Mouse (Mus musculus) hindbrain, embryonic 16.5 days (tissue): ENCODE results near the gene Map2k5. TPM values are rescaled to one million over a fixed set of nuclear protein-coding genes. Genes with fewer than 3 reads are reported as not detected.

Experiments
- ATAC-seq: fragments of 200-750 bp; cut with Nextera tagmentation; 2 replicates; pipeline ENCODE4 v1.8.0; 2017; ENCODE audit warnings: moderate TSS enrichment, moderate library complexity
- H3K27ac ChIP-seq: fragments of 300-500 bp; sonication (generic); 2 replicates; pipeline ENCODE4 v1.5.1; 2014; ENCODE audit warnings: low read depth, mild to moderate bottlenecking, control low read depth, low read length, moderate library complexity
- H3K27me3 ChIP-seq: fragments of 300-500 bp; sonication (generic); replicated peaks from 2 replicates; pipeline ENCODE4 v1.6.1; 2014; ENCODE audit warnings: low read length; ENCODE audit not compliant: control insufficient read depth, insufficient read depth
- H3K36me3 ChIP-seq: fragments of 300-500 bp; sonication (generic); 2 replicates; pipeline ENCODE4 v1.6.1; 2014; ENCODE audit warnings: mild to moderate bottlenecking, low read length, moderate library complexity, mixed read lengths; ENCODE audit not compliant: control insufficient read depth, insufficient read depth
- H3K4me1 ChIP-seq: fragments of 300-500 bp; sonication (generic); 2 replicates; pipeline ENCODE4 v1.6.1; 2014; ENCODE audit warnings: low read depth, low read length; ENCODE audit not compliant: control insufficient read depth, insufficient read depth
- H3K4me2 ChIP-seq: fragments of 300-500 bp; sonication (generic); 2 replicates; pipeline ENCODE4 v1.6.1; 2014; ENCODE audit warnings: mild to moderate bottlenecking, low read length, control low read depth, moderate library complexity
- H3K4me3 ChIP-seq: fragments of 300-500 bp; sonication (generic); 2 replicates; pipeline ENCODE4 v1.5.1; 2014; ENCODE audit warnings: mild to moderate bottlenecking, low read length, control low read depth, moderate library complexity
- H3K9ac ChIP-seq: fragments of 300-500 bp; sonication (generic); 2 replicates; pipeline ENCODE4 v1.6.1; 2014; ENCODE audit warnings: low read depth, mild to moderate bottlenecking, control low read depth, low read length, moderate library complexity
- H3K9me3 ChIP-seq: fragments of 300-500 bp; sonication (generic); 2 replicates; pipeline ENCODE4 v1.6.1; 2014; ENCODE audit warnings: mild to moderate bottlenecking, low read length, moderate library complexity; ENCODE audit not compliant: control insufficient read depth
- WGBS: fragments of 180-500 bp; shearing (Covaris S2); extraction: QIAGEN DNeasy Blood & Tissue Kit; methylation state at CpG from one replicate; pipeline ENCODE4 v1.1.7; 2014; 5-methylcytosine and 5-hydroxymethylcytosine counted together
- polyA plus RNA-seq: library from polyadenylated mRNA; unstranded; fragments of >200 nt; fragmentation: Nextera tagmentation; extraction: Ambion mirVana; gene quantifications from 2 replicates; pipeline ENCODE4 v1.2.1, GENCODE M21; 2015

Map2k5 gene
- polyA plus RNA-seq, 1 experiment from 2014 or later = 31.2 TPM

GRCm38 (mm10) chr9:63195523-63195922, 182.2 kb downstream of the Map2k5 start:
- 50% methylated on average over 4 of the region's 4 CpGs for WGBS
- Histone ChIP-seq H3K9ac (no peak overlapping the region), H3K27ac (no peak overlapping the region), H3K27me3 (no peaks in the 10 kb centered on the region), H3K4me1 (peaks cover 15% of the 10 kb centered on the region), H3K4me3 (no peak overlapping the region), H3K36me3 (no peaks in the 10 kb centered on the region), H3K4me2 (no peak overlapping the region), H3K9me3 (no peaks in the 10 kb centered on the region)
- no peak for ATAC-seq

DNA sequence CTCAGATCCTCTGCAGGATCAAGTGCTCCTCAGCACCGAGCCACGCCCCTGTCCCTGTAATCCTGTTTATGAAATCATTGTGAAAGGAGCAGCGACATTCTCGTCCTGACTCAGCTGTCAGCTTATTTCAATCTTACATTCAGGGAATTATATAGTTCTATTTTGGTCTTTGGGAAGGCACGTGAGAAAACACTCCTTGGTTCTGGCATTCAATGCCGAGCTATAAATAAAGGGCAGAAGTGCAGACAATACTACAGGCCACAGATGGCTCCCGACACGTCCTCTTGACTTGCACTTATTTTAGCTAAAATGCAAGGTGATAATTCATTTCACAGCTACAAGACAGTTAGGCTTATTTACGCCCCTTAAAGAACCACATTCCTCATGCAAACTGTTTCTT, 182.9 kb downstream of the Map2k5 start:
- Histone ChIP-seq H3K4me2 (no peak overlapping the region), H3K9ac (no peak overlapping the region), H3K4me1 (peaks cover 15% of the 10 kb centered on the region), H3K9me3 (no peaks in the 10 kb centered on the region), H3K27ac (no peak overlapping the region), H3K27me3 (no peaks in the 10 kb centered on the region), H3K4me3 (no peak overlapping the region), H3K36me3 (no peaks in the 10 kb centered on the region)
- 70% methylated on average over 9 of the region's 9 CpGs for WGBS
- ATAC-seq = no peak

DNA sequence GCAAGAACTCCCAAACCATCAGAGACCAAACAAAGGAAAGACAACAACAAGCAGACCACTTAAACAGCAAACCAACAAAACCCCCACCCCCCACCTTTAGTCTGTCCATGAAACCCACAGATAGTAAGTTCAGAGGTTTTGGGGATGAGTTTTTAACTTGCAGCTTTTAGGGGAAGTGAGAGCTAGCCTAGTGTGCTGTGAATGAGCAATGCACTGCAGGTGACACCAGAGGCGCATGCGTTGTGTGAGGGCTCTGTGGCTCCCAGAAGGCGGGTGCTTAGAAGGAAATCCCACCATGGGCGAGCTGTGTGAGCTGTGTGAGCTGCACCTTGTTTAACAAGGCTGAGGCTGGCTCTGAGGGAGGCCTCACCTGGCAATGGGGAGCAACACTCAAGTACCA, 184.9 kb downstream of the Map2k5 start:
- WGBS = 68% methylated on average over 4 of the region's 4 CpGs
- H3K27ac ChIP-seq = no peak overlapping the region; the same call in 1 of the 2 replicates
- no peak for ATAC-seq
- peaks cover 11% of the 10 kb centered on the region for H3K4me1 ChIP-seq
- no peak overlapping the region; the same call in 1 of the 2 replicates for H3K9ac ChIP-seq
- no peaks in the 10 kb centered on the region for H3K36me3 ChIP-seq
- H3K27me3 ChIP-seq = no peaks in the 10 kb centered on the region
- no peak overlapping the region for H3K4me3 ChIP-seq
- no peaks in the 10 kb centered on the region for H3K9me3 ChIP-seq
- H3K4me2 ChIP-seq = no peak overlapping the region

- 9% methylated on average over 6 of the region's 7 CpGs for WGBS
- Histone ChIP-seq H3K27ac (no peak overlapping the region), H3K9me3 (no peaks in the 10 kb centered on the region), H3K4me2 (no peak overlapping the region; the same call in 1 of the 2 replicates), H3K4me3 (no peak overlapping the region), H3K36me3 (no peaks in the 10 kb centered on the region), H3K27me3 (no peaks in the 10 kb centered on the region), H3K9ac (peak overlapping the region; percentile 44), H3K4me1 (peaks cover 17% of the 10 kb centered on the region)
- no peak for ATAC-seq
Observed at GRCm38 (mm10) chr9:63187310-63187709, 190.4 kb downstream of the Map2k5 start.

DNA sequence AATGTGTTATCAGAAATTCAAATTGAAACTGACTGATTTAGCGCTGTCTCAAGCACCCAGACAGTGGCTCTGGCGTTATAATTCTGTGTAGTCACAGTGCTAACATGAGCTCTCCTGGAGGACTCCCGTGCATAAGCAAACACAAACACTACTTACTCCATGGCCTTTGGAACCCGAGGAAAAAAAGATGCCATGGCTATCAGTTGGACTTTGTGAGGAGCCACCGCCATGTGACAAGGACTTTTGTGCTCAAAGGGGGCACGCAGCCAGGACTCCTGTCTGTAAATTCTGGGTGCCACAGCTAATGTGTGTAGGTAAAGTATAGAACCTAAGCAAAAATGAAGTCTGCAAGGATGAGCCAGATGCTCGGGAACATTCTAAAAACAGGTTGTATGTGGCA, 192.5 kb downstream of the Map2k5 start:
- Histone ChIP-seq H3K9me3 (no peaks in the 10 kb centered on the region), H3K4me3 (no peak overlapping the region), H3K27ac (no peak overlapping the region), H3K4me1 (peaks cover 27% of the 10 kb centered on the region), H3K4me2 (no peak overlapping the region), H3K9ac (no peak overlapping the region), H3K27me3 (no peaks in the 10 kb centered on the region), H3K36me3 (no peaks in the 10 kb centered on the region)
- ATAC-seq = no peak
- 73% methylated on average over 7 of the region's 7 CpGs for WGBS

GRCm38 (mm10) chr9:63183864-63184263, 193.8 kb downstream of the Map2k5 start:
- Histone ChIP-seq H3K9me3 (no peaks in the 10 kb centered on the region), H3K4me2 (no peak overlapping the region), H3K27me3 (no peaks in the 10 kb centered on the region), H3K9ac (no peak overlapping the region), H3K4me1 (peaks cover 27% of the 10 kb centered on the region), H3K36me3 (no peaks in the 10 kb centered on the region), H3K27ac (no peak overlapping the region), H3K4me3 (no peak overlapping the region)
- ATAC-seq = no peak
- 72% methylated on average over 7 of the region's 7 CpGs for WGBS

DNA sequence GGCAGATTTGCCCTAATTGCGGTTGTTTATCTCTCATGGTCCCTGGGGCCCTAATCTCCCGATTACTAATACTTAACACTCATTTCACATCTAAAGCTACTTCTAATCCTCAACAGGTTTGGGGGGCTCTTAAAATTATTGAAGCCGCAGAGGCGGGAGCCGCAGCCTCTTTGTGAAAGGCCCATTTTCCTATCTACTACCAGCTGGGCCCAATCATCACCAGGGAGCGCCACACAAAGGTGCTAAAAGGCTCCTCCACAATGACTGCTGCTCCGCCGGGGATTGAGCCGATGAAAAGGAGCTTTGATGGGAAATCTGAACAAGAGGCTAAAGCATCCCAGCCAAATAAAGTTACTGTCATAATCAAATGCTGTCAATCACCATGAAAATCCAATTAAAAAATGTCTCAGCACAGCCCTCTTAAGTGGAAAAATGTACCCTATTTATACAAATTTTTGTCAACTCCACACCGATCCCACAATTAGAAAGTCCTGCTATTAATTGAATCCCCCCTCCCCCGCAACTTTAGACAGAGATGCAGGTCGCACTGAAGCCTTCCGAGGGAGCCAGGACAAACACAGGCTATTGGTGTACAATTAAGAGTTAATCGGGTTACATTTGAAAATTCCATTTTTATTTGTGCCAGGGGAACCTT, 195.3 kb downstream of the Map2k5 start:
- ATAC-seq = no peak
- Histone ChIP-seq H3K27me3 (no peaks in the 10 kb centered on the region), H3K9ac (no peak overlapping the region), H3K4me2 (no peak overlapping the region), H3K27ac (no peak overlapping the region), H3K9me3 (no peaks in the 10 kb centered on the region), H3K4me1 (peaks cover 25% of the 10 kb centered on the region), H3K4me3 (no peak overlapping the region), H3K36me3 (no peaks in the 10 kb centered on the region)
- WGBS = 22% methylated on average over 14 of the region's 14 CpGs

DNA sequence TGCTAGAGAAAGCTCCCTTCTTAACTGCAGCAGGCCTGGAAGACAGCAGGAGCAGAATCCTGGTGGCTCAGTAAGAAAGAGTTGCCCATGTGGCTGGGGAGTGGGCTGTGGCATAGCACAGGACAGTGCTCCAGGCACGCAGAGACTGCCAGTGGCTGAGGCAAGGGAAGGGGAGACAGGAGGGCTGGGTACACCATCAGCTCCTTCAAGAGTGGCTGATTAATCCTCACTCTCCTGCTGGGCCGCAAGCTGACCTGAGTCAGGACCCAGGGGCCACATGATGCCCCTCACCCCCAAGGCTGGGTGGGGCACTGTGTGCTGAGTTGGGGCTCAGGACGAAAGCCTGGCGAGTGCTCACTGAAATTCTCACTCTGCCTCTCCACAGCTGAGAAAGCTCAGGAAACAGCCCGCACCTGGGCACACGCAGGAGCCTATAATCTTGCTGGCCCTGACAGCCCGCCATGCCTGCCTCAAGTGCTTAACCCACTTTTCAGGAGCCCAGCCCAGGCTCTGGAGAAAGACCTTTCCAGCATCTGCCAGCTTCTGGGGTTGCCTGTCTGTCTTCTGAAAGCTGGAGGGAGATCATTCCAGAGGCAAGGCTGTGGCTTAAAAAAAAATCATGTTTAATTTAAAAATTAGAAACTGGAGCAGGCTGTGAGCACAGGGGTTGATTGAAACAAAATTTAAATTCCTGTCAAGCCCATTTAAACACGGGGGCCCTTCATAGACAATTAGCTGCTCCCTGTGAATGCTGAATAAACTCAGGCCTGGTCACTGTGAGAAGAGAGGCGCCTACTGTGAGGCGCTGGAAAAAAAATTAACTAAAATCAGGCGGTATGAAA, 196.1 kb downstream of the Map2k5 start:
- WGBS = 38% methylated on average over 11 of the region's 11 CpGs
- Histone ChIP-seq H3K36me3 (no peaks in the 10 kb centered on the region), H3K9ac (no peak overlapping the region; the same call in 1 of the 2 replicates), H3K4me2 (no peak overlapping the region), H3K27ac (no peak overlapping the region), H3K4me3 (no peak overlapping the region), H3K4me1 (peaks cover 18% of the 10 kb centered on the region), H3K27me3 (no peaks in the 10 kb centered on the region), H3K9me3 (no peaks in the 10 kb centered on the region)
- 0 out of 2 replicates have a peak, but pooled peaks have one; percentile 43 for ATAC-seq

GRCm38 (mm10) chr9:63178296-63178695, 199.4 kb downstream of the Map2k5 start:
- H3K4me3 ChIP-seq = no peak overlapping the region
- no peaks in the 10 kb centered on the region for H3K27me3 ChIP-seq
- 87% methylated on average over 8 of the region's 8 CpGs for WGBS
- H3K36me3 ChIP-seq = no peaks in the 10 kb centered on the region
- H3K4me2 ChIP-seq = no peak overlapping the region
- no peak overlapping the region for H3K27ac ChIP-seq
- no peak overlapping the region for H3K9ac ChIP-seq
- H3K9me3 ChIP-seq = no peaks in the 10 kb centered on the region
- H3K4me1 ChIP-seq = peaks cover 17% of the 10 kb centered on the region
- no peak for ATAC-seq
